Mouse (Mus musculus): ENCODE data around the gene Notch1. TPM values are rescaled to one million over a fixed set of nuclear protein-coding genes. Genes with fewer than 3 reads are reported as not detected.
A peak's percentile ranks its signal among the peaks of the same experiment; 100 is the strongest.

Notch1 gene
- total and polyA plus RNA-seq, 3 experiments, result 0.06 TPM; not detected in 2

GRCm38 (mm10) chr2:26444946-26445665, 71.4 kb downstream of the Notch1 start, which contains the start of gene Sec16a (continued):
- TF ChIP-seq BHLHE40 (IDR thresholded peaks at IDR 0.05; ENCODE audit: borderline replicate concordance, low read depth, low read length), result 0 out of 2 replicates have a peak, but pooled peaks have one; percentile 27
- TF ChIP-seq POLR2A (IDR thresholded peaks at IDR 0.05; ENCODE audit: control insufficient read depth in 1 of 2, insufficient read depth in 1 of 2, low read depth in 1 of 2, low read length in 2 of 2, poor library complexity in 1 of 2), result peak; percentile 73 to 82; a peak in 3 of 4 replicates
- TF ChIP-seq GATA1 (IDR thresholded peaks at IDR 0.05; ENCODE audit: low read depth, low read length), result no peak
- TF ChIP-seq KAT2A (conservative IDR thresholded peaks at IDR 0.05; ENCODE audit: low read depth, low read length), result no peak

GRCm38 (mm10) chr2:26444368-26444767, 72.1 kb downstream of the Notch1 start:
- Histone ChIP-seq H3K79me2 (ENCODE audit: control insufficient read depth, insufficient read depth, low read length, poor library complexity) (peaks cover 16% of the 10 kb centered on the region), H3K27ac (ENCODE audit: control insufficient read depth, low read depth, low read length) (no peak overlapping the region), H3K4me3 (ENCODE audit: control insufficient read depth in 1 of 2, insufficient read depth in 1 of 2, low read depth in 2 of 2, low read length in 2 of 2) (peak overlapping the region; percentile 88 to 99), H3K9ac (ENCODE audit: control insufficient read depth, low read depth, low read length, poor library complexity, severe bottlenecking) (peak overlapping the region; percentile 96), H3K9me3 (replicated peaks; ENCODE audit: insufficient read depth, low read length) (no peaks in the 10 kb centered on the region), H3K4me1 (ENCODE audit: control insufficient read depth in 1 of 2, insufficient read depth in 2 of 2, low read length in 2 of 2) (peaks cover 6 to 13% of the 10 kb centered on the region in 2 experiments), H3K36me3 (ENCODE audit: control insufficient read depth in 1 of 2, insufficient read depth in 2 of 2, low read length in 2 of 2) (peaks cover 2 to 12% of the 10 kb centered on the region in 2 experiments; a peak in 3 of 4 replicates), H3K27me3 (ENCODE audit: control insufficient read depth in 1 of 2, insufficient read depth in 2 of 2, low read length in 2 of 2) (no peaks in the 10 kb centered on the region)
- peak; percentile 35 for DNase-seq (ENCODE audit: low read depth, low spot score)
- no peak for TF ChIP-seq SMC3 (IDR thresholded peaks at IDR 0.05; ENCODE audit: low read depth, low read length)

GRCm38 (mm10) chr2:26443876-26444275, 72.6 kb downstream of the Notch1 start:
- peaks cover 2 to 12% of the 10 kb centered on the region in 2 experiments; a peak in 3 of 4 replicates for H3K36me3 ChIP-seq (ENCODE audit: control insufficient read depth in 1 of 2, insufficient read depth in 2 of 2, low read length in 2 of 2)
- no peaks in the 10 kb centered on the region for H3K27me3 ChIP-seq (ENCODE audit: control insufficient read depth in 1 of 2, insufficient read depth in 2 of 2, low read length in 2 of 2)
- no peak overlapping the region for H3K27ac ChIP-seq (ENCODE audit: control insufficient read depth, low read depth, low read length)
- TF ChIP-seq ELF1 (IDR thresholded peaks at IDR 0.05; ENCODE audit: low read depth, low read length) (no peak), SIN3A (IDR thresholded peaks at IDR 0.05; ENCODE audit: low read length) (peak; percentile 57; the same call in 1 of the 2 replicates), GATA1 (IDR thresholded peaks at IDR 0.05; ENCODE audit: low read depth, low read length) (peak; percentile 59), TAL1 (IDR thresholded peaks at IDR 0.05; ENCODE audit: low read length) (no peak), RCOR1 (IDR thresholded peaks at IDR 0.05; ENCODE audit: low read depth, low read length) (peak; percentile 74), ZC3H11A (IDR thresholded peaks at IDR 0.05; ENCODE audit: low read depth, low read length) (no peak)
- no peak for DNase-seq (ENCODE audit: low read depth, low spot score)
- no peaks in the 10 kb centered on the region for H3K9me3 ChIP-seq (replicated peaks; ENCODE audit: insufficient read depth, low read length)
- peak overlapping the region; percentile 96 for H3K9ac ChIP-seq (ENCODE audit: control insufficient read depth, low read depth, low read length, poor library complexity, severe bottlenecking)
- peak overlapping the region; percentile 88 to 99 for H3K4me3 ChIP-seq (ENCODE audit: control insufficient read depth in 1 of 2, insufficient read depth in 1 of 2, low read depth in 2 of 2, low read length in 2 of 2)
- peaks cover 16% of the 10 kb centered on the region for H3K79me2 ChIP-seq (ENCODE audit: control insufficient read depth, insufficient read depth, low read length, poor library complexity)
- peaks cover 6 to 13% of the 10 kb centered on the region in 2 experiments for H3K4me1 ChIP-seq (ENCODE audit: control insufficient read depth in 1 of 2, insufficient read depth in 2 of 2, low read length in 2 of 2)

- Histone ChIP-seq H3K9ac (ENCODE audit: control insufficient read depth, low read depth, low read length, poor library complexity, severe bottlenecking) (no peak overlapping the region), H3K9me3 (replicated peaks; ENCODE audit: insufficient read depth, low read length) (no peaks in the 10 kb centered on the region), H3K79me2 (ENCODE audit: control insufficient read depth, insufficient read depth, low read length, poor library complexity) (peaks cover 16% of the 10 kb centered on the region), H3K27me3 (ENCODE audit: control insufficient read depth in 1 of 2, insufficient read depth in 2 of 2, low read length in 2 of 2) (no peaks in the 10 kb centered on the region), H3K4me3 (ENCODE audit: control insufficient read depth in 1 of 2, insufficient read depth in 1 of 2, low read depth in 2 of 2, low read length in 2 of 2) (no peak overlapping the region), H3K36me3 (ENCODE audit: control insufficient read depth in 1 of 2, insufficient read depth in 2 of 2, low read length in 2 of 2) (peaks cover 2 to 12% of the 10 kb centered on the region in 2 experiments; a peak in 3 of 4 replicates), H3K4me1 (ENCODE audit: control insufficient read depth in 1 of 2, insufficient read depth in 2 of 2, low read length in 2 of 2) (peaks cover 6 to 13% of the 10 kb centered on the region in 2 experiments), H3K27ac (ENCODE audit: control insufficient read depth, low read depth, low read length) (no peak overlapping the region)
- TF ChIP-seq ELF1 (IDR thresholded peaks at IDR 0.05; ENCODE audit: low read depth, low read length), result no peak
- TF ChIP-seq CHD1 (IDR thresholded peaks at IDR 0.05; ENCODE audit: low read depth, low read length), result no peak
- TF ChIP-seq ETS1 (IDR thresholded peaks at IDR 0.05; ENCODE audit: low read depth, low read length), result no peak
- TF ChIP-seq GABPA (IDR thresholded peaks at IDR 0.05; ENCODE audit: low read depth, low read length), result no peak
- no peak for TF ChIP-seq ZMIZ1 (IDR thresholded peaks at IDR 0.05; ENCODE audit: low read depth, low read length)
- TF ChIP-seq ZC3H11A (IDR thresholded peaks at IDR 0.05; ENCODE audit: low read depth, low read length), result no peak
- no peak for TF ChIP-seq MAFK (IDR thresholded peaks at IDR 0.05; ENCODE audit: borderline replicate concordance, low read depth, low read length)
- no peak for DNase-seq (ENCODE audit: low read depth, low spot score)
These were observed 73.6 kb downstream of the Notch1 start for GRCm38 (mm10) chr2:26442843-26443242.

Measured in MEL (cell line).